24 mouse cellular contexts compared by ENCODE assay signal in the genomic region with DNA sequence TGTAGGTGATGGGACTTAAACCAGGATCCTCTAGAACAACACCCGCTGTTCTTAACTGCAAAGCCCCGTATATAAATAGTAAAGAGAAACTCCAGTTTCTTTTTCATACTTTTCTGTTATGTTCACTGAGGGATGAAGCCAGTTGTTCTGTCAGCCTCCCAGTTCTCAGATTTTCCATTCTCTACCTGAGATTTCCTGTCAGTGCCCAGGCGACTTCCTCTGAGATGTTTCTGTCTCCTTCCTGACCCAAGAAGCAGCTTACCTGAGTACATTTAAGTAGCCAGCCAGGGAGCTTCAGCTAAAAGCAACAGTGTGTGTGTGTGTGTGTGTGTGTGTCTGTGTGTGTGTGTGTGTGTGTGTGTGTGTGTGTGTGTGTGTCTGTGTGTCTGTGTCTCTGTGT.
DNase-seq lines count a peak whose midpoint lies in the region.
"Had no signal": no experiment of that assay in that cellular context is flagged by ENCODE, and none has a peak within 500 bp of the region (broad histone marks: within the 10 kb centered on the region; RNA-seq: fewer than 3 reads in every experiment).

No protein-coding gene starts in this region.

- H3K36me3 ChIP-seq in splenic B cell, adult 2 months (ENCODE audit: control insufficient read depth, insufficient read depth, low read length, poor library complexity, severe bottlenecking), result no peaks in the 10 kb centered on the region
- H3K36me3 ChIP-seq: embryonic facial prominence, embryonic 13.5 days; forebrain, embryonic 12.5 days; forebrain, embryonic 15.5 days; G1E; heart, embryonic 10.5 days; heart, embryonic 13.5 days; intestine, embryonic 15.5 days had no signal

- DNase-seq in CD4-positive, CD25-positive, alpha-beta regulatory T cell, adult 2 months (ENCODE audit: low read depth, low spot score), result peak; percentile 62
- peak; percentile 69 for DNase-seq in induced T-regulatory cell, adult 2 months (ENCODE audit: low read depth)
- peak; percentile 62 for DNase-seq in splenic B cell, adult 2 months (ENCODE audit: low read depth, low spot score)
- no peak for DNase-seq in cerebellum, adult 9-11 months
- DNase-seq in lung, postnatal 36 days, result no peak
- DNase-seq in neural tube, embryonic 10.5 days (ENCODE audit: extremely low spot score, low spot score), result no peak
- DNase-seq: adrenal gland, postnatal 10 days; adrenal gland, postnatal 36 days; cerebellum, adult 18-20 months; cerebellum, adult 9-10 months; cerebellum, postnatal 25 days; gastrocnemius, postnatal 10 days; gastrocnemius, postnatal 36 days; heart, adult 2 months; heart, postnatal 14 days; heart, postnatal 4 days had no signal

- no peaks in the 10 kb centered on the region for H3K27me3 ChIP-seq in splenic B cell, adult 2 months (ENCODE audit: control insufficient read depth, insufficient read depth, low read length, poor library complexity, severe bottlenecking)
- H3K27me3 ChIP-seq: forebrain, embryonic 12.5 days; forebrain, embryonic 15.5 days; intestine, embryonic 15.5 days; Patski had no signal

Comparison
In these comparisons a context has a peak if more than half of its experiments do, and no peak if none do; other contexts are left out.
1. DNase-seq: peak in CD4-positive, CD25-positive, alpha-beta regulatory T cell, adult 2 months (single experiment), induced T-regulatory cell, adult 2 months (single experiment) and splenic B cell, adult 2 months (single experiment); none in cerebellum, adult 9-11 months (single experiment), lung, postnatal 36 days (single experiment) and neural tube, embryonic 10.5 days (single experiment).